Mouse (Mus musculus): ENCODE data around the gene Pank1. TPM values are rescaled to one million over a fixed set of nuclear protein-coding genes. Genes with fewer than 3 reads are reported as not detected.

Gene Pank1
- total and polyA plus RNA-seq, 2 experiments from 2014 or later: 7.4 to 16.1 TPM

- Histone ChIP-seq H3K9me3 (ENCODE audit: low read length) (no peaks in the 10 kb centered on the region), H3K4me3 (ENCODE audit: low read length) (no peak overlapping the region), H3K4me1 (ENCODE audit: insufficient read depth, low read length) (no peaks in the 10 kb centered on the region), H3K9ac (replicated peaks; ENCODE audit: low read length) (no peak overlapping the region), H3K27me3 (ENCODE audit: insufficient read depth, low read length) (no peaks in the 10 kb centered on the region), H3K27ac (no peak overlapping the region), H3K36me3 (ENCODE audit: insufficient read depth, low read length) (no peaks in the 10 kb centered on the region), H3K4me2 (ENCODE audit: low read depth, low read length) (no peak overlapping the region)
- DNase-seq (ENCODE audit: low spot score) (no peak), ATAC-seq (no peak)
- no peak for TF ChIP-seq CTCF (IDR thresholded peaks at IDR 0.05; ENCODE audit: low read depth)
Measured at GRCm38 (mm10) chr19:34912366-34912765, 33.1 kb upstream of the Pank1 start.

GRCm38 (mm10) chr19:34906772-34907171, 27.5 kb upstream of the Pank1 start:
- Histone ChIP-seq H3K4me3 (ENCODE audit: low read length) (no peak overlapping the region), H3K4me2 (ENCODE audit: low read depth, low read length) (no peak overlapping the region), H3K9me3 (ENCODE audit: low read length) (no peaks in the 10 kb centered on the region), H3K4me1 (ENCODE audit: insufficient read depth, low read length) (no peaks in the 10 kb centered on the region), H3K36me3 (ENCODE audit: insufficient read depth, low read length) (no peaks in the 10 kb centered on the region), H3K27ac (no peak overlapping the region), H3K27me3 (ENCODE audit: insufficient read depth, low read length) (no peaks in the 10 kb centered on the region), H3K9ac (replicated peaks; ENCODE audit: low read length) (no peak overlapping the region)
- 85% methylated on average over 5 of the region's 5 CpGs for WGBS
- DNase-seq (ENCODE audit: low spot score) (no peak), ATAC-seq (no peak)
- TF ChIP-seq CTCF (IDR thresholded peaks at IDR 0.05; ENCODE audit: low read depth): no peak

- H3K4me3 ChIP-seq (ENCODE audit: low read length): no peak overlapping the region
- no peaks in the 10 kb centered on the region for H3K9me3 ChIP-seq (ENCODE audit: low read length)
- no peaks in the 10 kb centered on the region for H3K27me3 ChIP-seq (ENCODE audit: insufficient read depth, low read length)
- no peaks in the 10 kb centered on the region for H3K36me3 ChIP-seq (ENCODE audit: insufficient read depth, low read length)
- H3K9ac ChIP-seq (replicated peaks; ENCODE audit: low read length): no peak overlapping the region
- H3K4me1 ChIP-seq (ENCODE audit: insufficient read depth, low read length): no peaks in the 10 kb centered on the region
- WGBS: 94% methylated on average over 7 of the region's 7 CpGs
- H3K4me2 ChIP-seq (ENCODE audit: low read depth, low read length): no peak overlapping the region
- no peak overlapping the region for H3K27ac ChIP-seq
- no peak for ATAC-seq
- TF ChIP-seq CTCF (IDR thresholded peaks at IDR 0.05; ENCODE audit: low read depth): no peak
- DNase-seq (ENCODE audit: low spot score): no peak
Measured at GRCm38 (mm10) chr19:34905424-34905823, 26.2 kb upstream of the Pank1 start.

DNA sequence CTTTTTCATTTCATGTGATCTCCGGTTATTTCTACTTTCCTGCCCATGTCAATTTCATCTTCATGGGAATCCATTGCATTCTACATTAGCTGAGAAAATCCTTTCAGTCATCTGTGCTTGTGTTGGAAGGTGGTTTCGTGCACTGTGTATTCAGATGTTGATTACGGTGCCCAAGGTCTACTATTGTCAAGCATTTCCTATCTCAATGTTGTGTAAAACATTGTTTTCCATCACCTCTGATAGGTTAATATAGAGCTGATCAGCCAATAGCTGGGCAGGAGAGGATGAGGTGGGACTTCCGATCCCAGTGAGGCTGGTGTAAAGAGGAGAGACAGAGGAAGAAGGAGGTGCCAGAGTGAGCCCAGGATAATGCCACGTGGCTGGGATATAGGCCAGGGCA, 24.8 kb upstream of the Pank1 start:
- Histone ChIP-seq H3K9me3 (ENCODE audit: low read length) (no peaks in the 10 kb centered on the region), H3K9ac (replicated peaks; ENCODE audit: low read length) (no peak overlapping the region), H3K4me1 (ENCODE audit: insufficient read depth, low read length) (no peaks in the 10 kb centered on the region), H3K36me3 (ENCODE audit: insufficient read depth, low read length) (no peaks in the 10 kb centered on the region), H3K4me3 (ENCODE audit: low read length) (no peak overlapping the region), H3K4me2 (ENCODE audit: low read depth, low read length) (no peak overlapping the region), H3K27ac (no peak overlapping the region), H3K27me3 (ENCODE audit: insufficient read depth, low read length) (no peaks in the 10 kb centered on the region)
- no peak for DNase-seq (ENCODE audit: low spot score)
- no peak for ATAC-seq
- TF ChIP-seq CTCF (IDR thresholded peaks at IDR 0.05; ENCODE audit: low read depth): no peak
- WGBS: 85% methylated on average over 5 of the region's 5 CpGs

GRCm38 (mm10) chr19:34901735-34902134, 22.5 kb upstream of the Pank1 start:
- Histone ChIP-seq H3K4me3 (ENCODE audit: low read length) (no peak overlapping the region), H3K9ac (replicated peaks; ENCODE audit: low read length) (no peak overlapping the region), H3K4me2 (ENCODE audit: low read depth, low read length) (no peak overlapping the region), H3K4me1 (ENCODE audit: insufficient read depth, low read length) (no peaks in the 10 kb centered on the region), H3K9me3 (ENCODE audit: low read length) (no peaks in the 10 kb centered on the region), H3K27me3 (ENCODE audit: insufficient read depth, low read length) (no peaks in the 10 kb centered on the region), H3K36me3 (ENCODE audit: insufficient read depth, low read length) (no peaks in the 10 kb centered on the region), H3K27ac (no peak overlapping the region)
- ATAC-seq (no peak), DNase-seq (ENCODE audit: low spot score) (no peak)
- WGBS: 77% methylated on average over 2 of the region's 2 CpGs
- no peak for TF ChIP-seq CTCF (IDR thresholded peaks at IDR 0.05; ENCODE audit: low read depth)

DNA sequence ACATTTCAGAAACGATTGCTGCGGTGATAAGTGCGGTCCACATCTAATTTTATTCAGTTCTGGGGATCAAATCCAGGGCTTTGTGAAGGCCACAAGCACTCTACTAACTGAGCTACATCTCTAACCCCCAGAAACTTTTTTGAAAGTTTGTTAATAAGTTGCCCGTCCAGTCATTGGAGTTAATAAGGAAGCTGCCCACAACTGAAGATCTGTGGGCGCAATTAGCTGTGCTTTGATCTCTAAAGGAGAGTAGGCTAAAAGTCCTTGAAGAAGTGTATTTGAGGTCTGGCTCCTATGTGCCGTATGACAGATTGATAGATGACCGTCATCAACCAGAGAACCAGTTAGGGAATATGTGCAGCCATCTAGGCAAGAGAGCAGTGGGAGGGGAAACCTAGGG, 22.0 kb upstream of the Pank1 start:
- H3K27ac ChIP-seq: no peak overlapping the region
- no peaks in the 10 kb centered on the region for H3K4me1 ChIP-seq (ENCODE audit: insufficient read depth, low read length)
- no peak for TF ChIP-seq CTCF (IDR thresholded peaks at IDR 0.05; ENCODE audit: low read depth)
- no peak overlapping the region for H3K4me2 ChIP-seq (ENCODE audit: low read depth, low read length)
- ATAC-seq: no peak
- no peaks in the 10 kb centered on the region for H3K36me3 ChIP-seq (ENCODE audit: insufficient read depth, low read length)
- no peak overlapping the region for H3K4me3 ChIP-seq (ENCODE audit: low read length)
- 94% methylated on average over 7 of the region's 7 CpGs for WGBS
- H3K27me3 ChIP-seq (ENCODE audit: insufficient read depth, low read length): no peaks in the 10 kb centered on the region
- no peak overlapping the region for H3K9ac ChIP-seq (replicated peaks; ENCODE audit: low read length)
- H3K9me3 ChIP-seq (ENCODE audit: low read length): no peaks in the 10 kb centered on the region
- no peak for DNase-seq (ENCODE audit: low spot score)

DNA sequence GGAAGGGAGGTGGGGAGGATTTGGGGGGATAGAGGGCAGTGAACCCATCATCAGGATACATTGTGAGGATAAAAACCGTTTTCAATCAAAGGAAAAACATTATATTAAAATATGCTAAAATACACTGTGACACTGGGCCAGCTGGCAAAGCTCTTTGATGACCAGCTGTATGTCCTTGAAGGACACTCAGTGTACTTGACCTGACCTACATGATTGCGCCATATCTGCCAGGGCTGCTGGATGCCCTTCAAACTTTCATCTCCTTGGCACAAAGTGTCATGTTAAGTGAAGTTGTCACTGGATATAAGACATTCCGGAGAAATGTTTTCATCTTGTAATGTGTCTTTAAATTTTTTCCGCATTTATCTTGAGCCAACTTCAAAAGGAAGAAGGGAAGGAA, 19.7 kb upstream of the Pank1 start:
- WGBS: 85% methylated on average over 4 of the region's 4 CpGs
- H3K9ac ChIP-seq (replicated peaks; ENCODE audit: low read length): no peak overlapping the region
- H3K9me3 ChIP-seq (ENCODE audit: low read length): no peaks in the 10 kb centered on the region
- no peak overlapping the region for H3K4me2 ChIP-seq (ENCODE audit: low read depth, low read length)
- no peak for TF ChIP-seq CTCF (IDR thresholded peaks at IDR 0.05; ENCODE audit: low read depth)
- H3K36me3 ChIP-seq (ENCODE audit: insufficient read depth, low read length): no peaks in the 10 kb centered on the region
- no peak overlapping the region for H3K27ac ChIP-seq
- H3K27me3 ChIP-seq (ENCODE audit: insufficient read depth, low read length): no peaks in the 10 kb centered on the region
- DNase-seq (ENCODE audit: low spot score) (no peak), ATAC-seq (no peak)
- H3K4me3 ChIP-seq (ENCODE audit: low read length): no peak overlapping the region
- no peaks in the 10 kb centered on the region for H3K4me1 ChIP-seq (ENCODE audit: insufficient read depth, low read length)

Data from hindbrain, postnatal 0 days (tissue).